Mouse (Mus musculus) retina, adult 2 months (tissue): ENCODE results near the gene Ncl.

Experiments used
- DNase-seq: peaks from one replicate; pipeline ENCODE4 v3.0.0-alpha.2; 2012; ENCODE audit warnings: low read depth, low spot score

Gene Ncl

DNA sequence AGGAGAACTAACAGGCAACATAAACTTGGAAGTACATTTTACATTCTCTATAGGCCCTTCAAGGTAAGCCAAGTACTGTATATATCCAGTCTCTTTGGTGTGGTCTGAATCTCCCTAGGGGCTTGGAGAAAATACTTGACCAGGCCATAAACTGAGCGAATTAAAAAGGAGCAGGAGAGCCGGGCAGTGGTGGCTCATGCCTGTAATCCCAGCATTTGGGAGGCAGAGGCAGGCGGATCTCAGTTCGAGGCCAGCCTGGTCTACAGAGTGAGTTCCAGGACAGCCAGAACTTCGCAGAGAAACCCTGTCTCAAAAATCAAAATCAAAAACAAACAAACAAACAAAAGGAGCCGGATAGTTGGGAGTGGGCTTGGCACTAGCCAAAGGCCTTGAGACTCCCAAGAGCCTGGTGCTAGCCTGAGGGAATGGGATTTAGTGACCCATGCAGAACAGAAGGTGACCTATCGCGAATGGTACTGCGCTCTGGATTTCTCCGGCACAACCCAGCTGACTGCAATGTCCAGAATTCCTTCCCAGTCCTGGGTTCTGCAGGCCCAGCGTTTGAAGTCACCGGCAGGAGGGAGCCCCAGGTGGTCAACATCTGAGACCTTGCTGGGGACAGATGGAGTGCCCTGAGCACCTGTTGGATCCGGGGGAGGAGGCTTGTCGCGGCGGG, 46.0 kb downstream of the Ncl start:
- no peak for DNase-seq

DNA sequence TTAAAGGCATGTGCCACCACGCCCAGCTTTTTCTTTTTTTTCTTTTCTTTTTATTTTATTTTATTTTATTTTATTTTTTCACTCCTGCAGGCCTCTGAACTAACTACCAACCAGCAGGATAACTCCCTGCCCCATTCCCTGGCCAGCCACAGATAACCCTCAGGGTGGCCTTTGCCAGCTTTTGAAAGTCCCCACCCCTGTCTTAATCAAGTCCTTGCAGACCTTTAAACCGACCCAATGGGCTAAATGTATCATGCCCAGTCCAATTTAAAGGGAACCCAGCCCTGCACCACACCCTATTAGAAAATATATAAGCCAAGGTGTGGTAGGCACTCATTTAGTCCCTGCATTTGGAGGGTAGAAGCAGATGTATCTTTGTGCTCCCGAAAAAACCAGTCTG, 46.9 kb downstream of the Ncl start:
- no peak for DNase-seq

- DNase-seq = no peak
Observed at GRCm38 (mm10) chr1:86311467-86312005, 47.7 kb downstream of the Ncl start.

- no peak for DNase-seq
Observed at GRCm38 (mm10) chr1:86310536-86311310, 48.5 kb downstream of the Ncl start.

- no peak for DNase-seq
Observed at GRCm38 (mm10) chr1:86309270-86309833, 49.8 kb downstream of the Ncl start.

DNA sequence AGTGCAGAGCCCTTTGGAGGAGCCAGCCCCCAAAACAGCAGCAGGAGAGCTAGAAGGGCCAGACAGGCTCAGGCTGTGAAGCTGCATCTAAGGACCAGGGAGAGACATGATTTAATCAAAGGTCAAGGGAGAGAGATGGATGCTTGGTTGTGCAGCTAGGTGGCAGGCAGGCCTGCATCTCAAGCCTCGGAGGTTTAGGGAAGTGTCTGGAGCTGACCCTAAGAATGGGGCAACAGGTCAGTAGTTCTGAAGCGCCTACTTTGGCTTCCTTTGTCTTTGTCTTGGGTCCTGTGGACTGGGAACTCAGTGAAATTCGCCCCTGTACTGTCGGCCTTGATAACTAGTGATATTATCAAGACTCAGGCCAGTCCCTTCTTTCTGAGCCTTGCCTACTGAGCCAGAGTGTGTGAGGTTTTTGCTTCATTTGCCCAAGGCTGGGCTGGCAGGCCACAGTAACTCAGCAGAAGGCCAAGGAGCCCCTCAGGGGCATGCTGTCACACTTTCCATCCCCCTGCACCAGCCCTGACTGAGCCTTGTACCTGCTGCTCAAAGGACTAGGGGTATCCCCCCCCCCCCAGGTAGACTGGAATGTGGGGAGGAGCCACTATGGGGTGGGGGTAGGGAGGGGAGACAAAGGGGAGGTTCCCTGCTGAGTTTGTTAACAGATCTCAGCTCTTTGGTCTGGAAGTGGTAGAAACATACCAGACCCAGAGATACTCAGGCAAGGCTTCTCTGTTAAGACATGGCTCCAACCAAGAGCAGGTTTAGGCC, 51.1 kb downstream of the Ncl start:
- no peak for DNase-seq

- DNase-seq = no peak
Observed at GRCm38 (mm10) chr1:86307177-86307762, 51.9 kb downstream of the Ncl start.

- no peak for DNase-seq
Observed at GRCm38 (mm10) chr1:86306686-86307085, 52.5 kb downstream of the Ncl start.

- no peak for DNase-seq
Observed at GRCm38 (mm10) chr1:86303873-86304250, 55.3 kb downstream of the Ncl start.

DNA sequence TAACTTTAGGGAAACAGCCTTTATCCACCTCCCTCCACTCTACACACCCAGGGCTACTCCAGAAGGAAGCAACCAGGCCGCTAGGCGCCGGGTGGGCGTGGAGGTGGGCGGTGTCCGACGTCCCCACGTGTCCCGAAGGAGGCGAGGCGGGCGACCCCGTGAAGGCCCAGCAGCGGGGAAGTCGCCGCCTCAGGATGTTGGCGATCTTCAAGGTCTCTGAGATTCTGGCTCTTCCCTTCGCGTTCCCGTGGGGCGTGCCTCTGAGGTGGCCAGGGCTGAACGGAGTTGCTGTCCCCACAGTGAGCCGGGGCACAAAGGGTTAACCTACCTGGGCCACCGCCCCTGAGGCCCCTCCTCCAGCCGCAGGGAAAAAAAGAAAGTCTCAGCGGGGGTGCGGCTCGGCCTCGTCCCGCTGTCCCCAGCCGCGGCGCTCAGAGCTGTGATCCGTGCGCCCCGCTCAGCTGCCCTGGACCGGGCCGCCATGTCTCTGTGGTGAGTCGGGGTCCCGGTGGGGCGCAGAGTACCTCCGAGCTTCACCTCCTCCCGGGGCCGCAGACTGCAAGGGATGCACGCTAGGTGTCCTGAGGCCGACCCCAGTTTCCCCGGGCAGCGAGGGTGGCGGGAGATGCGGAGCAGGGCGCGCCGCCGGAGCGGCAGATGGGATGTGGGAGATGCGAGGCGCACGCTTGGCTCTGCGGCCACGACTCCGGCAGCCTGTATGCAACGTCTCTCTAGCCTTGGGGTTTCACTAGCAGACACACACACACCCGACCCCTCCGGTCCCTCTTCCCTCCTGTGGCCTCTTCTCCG, 55.9 kb downstream of the Ncl start:
- DNase-seq = no peak

DNA sequence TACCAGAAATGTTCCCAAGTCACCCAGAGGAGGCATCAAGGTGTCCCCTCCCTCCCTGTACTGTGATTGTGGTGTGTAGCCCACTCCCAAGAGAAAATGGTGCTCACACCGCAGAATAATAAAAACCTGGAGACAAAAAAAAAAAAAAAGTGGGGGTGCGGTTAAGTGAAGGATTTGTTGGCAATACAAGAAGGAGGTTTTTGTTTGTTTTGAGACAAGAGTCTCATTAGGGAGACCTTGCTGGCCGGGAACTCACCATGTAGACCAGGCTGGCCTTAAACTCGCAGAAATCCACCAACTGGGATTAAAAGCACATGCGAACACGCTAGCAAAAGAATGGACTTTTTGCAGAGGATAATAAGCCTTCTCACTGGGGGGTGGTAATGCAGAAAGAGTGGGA, 56.7 kb downstream of the Ncl start, which contains the start of gene B3gnt7:
B3gnt7 (plus strand) TSS at position 301 of the 400 bp plus-strand sequence.
- no peak for DNase-seq

GRCm38 (mm10) chr1:86301221-86302091, 57.7 kb downstream of the Ncl start:
- DNase-seq = no peak

DNA sequence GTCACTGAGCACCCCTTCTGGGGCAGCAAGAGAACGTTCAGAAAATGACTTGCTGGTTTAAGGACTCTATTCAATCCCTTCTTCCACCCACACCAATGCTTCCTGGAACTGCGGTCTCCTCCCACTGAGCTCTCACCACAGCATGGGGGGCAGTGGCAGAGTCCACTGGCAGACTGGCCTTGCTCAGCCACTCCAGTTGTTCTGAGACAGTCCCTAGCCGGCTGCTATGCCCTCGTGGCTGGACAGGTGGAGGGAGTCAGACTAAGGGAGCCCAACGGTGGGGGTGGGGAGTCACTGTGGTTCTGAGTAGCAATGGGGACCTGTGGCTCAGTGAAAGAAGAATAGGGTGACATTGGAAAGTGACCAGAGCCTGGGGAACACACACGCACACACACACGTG, 58.5 kb downstream of the Ncl start:
- DNase-seq = no peak

DNA sequence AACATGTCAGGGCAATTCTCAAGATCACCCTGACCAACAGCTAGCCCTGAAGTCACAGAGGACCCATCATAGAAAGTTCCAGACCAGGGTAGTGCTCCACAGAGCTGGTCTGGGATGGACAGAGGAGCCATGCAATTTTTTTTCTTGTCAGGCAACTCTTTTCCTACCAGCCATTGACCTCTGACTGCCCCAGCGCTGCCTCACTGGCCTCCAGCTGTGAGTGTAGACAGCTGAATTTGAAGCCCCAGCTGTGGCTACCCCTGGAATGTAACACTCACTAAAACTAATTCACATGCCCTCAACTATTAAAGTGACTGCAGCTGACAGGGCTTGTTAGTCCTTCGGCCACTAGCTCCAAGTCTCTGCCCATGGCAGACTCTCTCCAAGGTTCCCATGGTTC, 59.1 kb downstream of the Ncl start:
- no peak for DNase-seq
